Mouse (Mus musculus) adrenal gland, adult (tissue): Measurements from ENCODE around the gene Galnt17.

Source experiments
- DNase-seq, 2 experiments: peaks; one replicate each; pipeline ENCODE4 v3.0.0; 2022 to 2023; ENCODE audit warnings: low spot score in 1 of 2; ENCODE audit not compliant: inconsistent age in 2 of 2

The Galnt17 gene

DNA sequence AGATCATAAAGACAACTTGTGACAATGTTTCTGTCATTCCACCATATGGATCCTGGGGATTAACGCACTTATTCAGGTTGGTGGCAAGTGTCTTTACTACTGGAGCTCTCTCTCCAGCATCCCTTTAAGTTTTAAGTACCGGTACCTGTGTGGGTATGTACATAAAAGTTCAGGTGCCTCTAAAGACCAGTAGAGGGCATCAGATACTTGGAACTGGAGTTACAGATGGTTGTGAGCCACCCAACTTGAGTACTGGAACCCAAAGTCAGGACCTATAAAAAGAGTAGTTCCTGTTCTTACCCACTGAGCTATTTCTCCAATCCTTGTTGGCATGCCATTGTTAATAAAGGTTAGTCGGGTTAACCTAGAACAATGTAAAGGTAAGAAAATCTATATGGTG lies 152.0 kb downstream of the Galnt17 start:
- no peak for DNase-seq

DNA sequence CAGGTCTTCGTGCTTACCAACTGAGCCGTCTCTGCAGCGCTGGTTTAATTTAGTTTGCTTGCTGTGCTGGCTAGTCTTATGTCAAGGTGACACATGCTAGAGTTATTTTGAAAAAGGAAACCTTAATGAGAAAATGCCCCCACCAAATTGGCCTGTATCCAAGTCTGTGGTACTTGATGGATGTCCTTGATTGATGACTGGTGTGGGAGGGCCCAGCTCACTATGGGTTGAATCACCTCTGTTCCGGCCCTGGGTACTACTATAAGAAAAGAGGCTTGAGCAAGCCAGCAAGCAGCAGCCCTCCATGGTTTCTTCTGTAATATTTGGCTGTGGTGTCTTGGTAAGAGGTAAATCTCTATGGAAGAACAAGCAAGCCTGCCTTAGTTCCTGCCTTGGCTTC lies 165.7 kb downstream of the Galnt17 start:
- DNase-seq: peak; percentile 48 to 81

DNA sequence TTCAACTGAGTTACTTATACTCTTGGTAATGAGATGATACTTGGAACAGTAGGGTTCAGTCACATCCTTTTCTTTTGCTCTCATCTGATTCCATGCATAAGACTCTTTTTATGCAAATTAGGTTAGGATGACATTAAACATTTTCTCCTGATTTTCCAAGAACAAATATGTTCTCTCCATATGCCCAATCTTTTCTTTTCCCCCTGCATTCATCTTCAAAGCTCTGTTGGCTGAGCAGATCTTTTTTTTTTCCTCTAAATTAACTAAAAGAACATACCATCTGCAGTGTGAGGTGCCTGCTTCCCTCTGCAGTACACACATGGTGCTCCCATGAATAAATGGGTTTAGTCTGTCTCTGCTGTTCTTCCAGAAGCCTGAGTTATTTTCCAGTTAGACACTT lies 173.5 kb downstream of the Galnt17 start:
- no peak for DNase-seq

DNA sequence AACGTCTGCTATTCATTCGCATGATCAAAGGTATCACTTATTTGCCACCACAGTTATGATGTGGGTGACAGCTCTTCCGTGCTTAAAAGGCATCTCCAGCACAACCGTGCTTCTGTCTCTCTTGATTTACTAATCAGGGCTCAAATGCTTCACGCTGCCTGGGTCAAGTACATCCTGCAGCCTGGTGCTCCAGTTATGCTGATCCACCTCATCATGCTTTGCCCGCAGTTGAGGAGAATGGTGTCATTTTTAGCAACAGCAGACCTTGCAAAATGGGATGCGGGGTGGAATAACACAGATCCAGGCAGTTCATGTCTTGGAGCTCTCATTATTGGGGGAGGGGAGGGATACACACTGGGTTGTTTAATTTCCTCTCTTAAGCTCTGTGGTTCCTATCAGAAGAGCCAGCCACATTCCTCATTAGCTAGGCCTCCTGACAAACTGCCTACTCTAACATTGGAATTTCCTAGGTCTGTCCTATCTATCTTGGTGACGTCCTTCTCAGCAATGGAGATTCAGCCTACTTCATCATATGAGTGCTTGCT lies 187.9 kb downstream of the Galnt17 start:
- DNase-seq: no peak

DNA sequence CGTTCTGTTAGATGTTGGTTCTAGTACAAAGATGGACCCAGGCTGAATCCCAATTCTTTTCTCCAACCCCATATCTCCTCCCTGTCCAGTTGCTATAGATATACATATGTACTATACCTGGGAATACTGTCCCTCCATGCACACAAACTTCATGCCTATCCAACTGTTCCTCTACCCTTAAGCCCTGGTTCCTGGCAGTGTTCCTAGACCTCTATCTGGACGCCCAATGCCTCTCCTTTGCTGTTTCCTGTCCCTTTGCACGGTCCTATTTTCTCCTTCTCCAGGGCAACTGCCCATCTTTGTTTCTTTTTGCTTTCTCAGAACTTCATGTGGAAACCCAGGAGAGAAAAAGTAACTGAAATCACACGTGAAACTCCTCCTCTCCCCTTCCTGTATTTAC lies 188.4 kb downstream of the Galnt17 start:
- no peak for DNase-seq

DNA sequence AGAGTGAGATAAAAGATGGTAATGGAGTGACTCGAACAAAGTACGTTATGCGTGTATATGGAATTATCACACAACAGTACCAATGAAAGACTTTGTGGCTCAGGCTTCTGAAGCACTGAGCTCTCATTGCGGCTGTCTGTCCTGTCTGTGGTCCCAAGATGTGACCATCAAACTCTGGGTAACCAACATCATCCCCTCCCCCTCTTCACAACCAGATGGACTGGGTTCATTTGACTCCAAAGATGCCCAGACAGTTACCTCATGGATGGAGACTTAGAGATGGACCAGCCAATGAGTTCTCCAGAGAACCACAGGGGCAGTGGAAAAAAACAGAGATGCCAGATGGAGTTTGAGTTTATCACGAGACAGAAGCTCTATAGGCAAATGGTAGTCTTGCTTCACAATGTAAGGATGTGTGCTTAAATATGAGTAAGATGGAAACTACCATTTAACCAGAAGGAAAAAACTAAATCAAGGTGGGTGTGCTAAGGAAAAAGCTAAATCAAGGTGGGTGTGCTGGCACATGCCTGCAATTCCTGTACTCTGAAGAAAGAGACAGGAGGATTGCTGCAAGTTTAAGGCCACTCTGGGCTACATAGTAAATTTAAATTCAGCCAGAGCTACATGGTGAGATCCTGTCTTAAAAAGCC lies 190.8 kb downstream of the Galnt17 start:
- no peak for DNase-seq

DNA sequence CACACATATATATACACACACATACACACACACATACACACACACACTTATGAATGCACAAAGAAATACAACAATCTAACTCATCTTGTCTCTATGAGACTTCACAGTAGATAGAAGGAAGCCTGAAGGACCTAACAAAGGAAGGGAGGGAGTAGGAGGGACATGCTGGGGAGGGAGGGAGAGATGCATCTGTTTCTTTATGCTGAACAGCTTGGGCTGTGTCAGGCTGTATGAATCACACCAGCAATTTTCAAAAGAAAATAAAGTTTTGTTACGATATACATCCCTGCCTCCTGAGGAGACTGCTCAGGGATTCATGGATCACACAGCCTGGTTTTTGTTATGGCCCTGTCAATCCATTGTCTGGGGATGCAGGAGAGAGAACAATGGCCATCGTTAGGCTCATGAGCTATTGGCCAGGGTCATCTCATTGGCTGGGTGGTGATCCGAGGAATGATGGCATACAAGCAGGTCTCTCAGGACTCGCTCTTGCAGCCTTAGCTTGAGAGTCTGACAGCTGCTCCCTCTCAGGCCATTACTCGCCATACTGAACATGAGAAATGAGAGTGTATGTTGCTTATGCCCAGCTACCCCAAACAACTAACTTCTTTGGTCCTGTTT lies 194.3 kb downstream of the Galnt17 start:
- DNase-seq: no peak

DNA sequence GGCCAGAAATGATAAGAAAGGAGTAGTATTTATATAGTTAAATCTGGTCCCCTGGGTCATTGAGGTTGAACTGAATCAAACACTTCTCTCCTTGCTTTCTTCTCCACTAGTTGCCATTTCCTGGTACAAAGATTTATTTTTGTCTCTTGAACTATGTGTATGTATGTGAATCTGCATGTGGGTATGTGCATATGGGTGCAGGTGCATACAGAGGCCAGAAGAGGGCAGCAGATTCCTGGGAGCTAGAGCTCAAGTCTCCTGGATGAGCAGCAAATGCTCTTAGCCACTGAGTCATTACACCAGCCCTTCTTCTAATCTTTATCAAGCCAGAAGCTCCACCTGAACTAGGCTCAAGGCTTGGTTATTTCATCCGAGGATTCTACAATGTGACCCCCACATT lies 201.1 kb downstream of the Galnt17 start:
- DNase-seq: no peak

DNA sequence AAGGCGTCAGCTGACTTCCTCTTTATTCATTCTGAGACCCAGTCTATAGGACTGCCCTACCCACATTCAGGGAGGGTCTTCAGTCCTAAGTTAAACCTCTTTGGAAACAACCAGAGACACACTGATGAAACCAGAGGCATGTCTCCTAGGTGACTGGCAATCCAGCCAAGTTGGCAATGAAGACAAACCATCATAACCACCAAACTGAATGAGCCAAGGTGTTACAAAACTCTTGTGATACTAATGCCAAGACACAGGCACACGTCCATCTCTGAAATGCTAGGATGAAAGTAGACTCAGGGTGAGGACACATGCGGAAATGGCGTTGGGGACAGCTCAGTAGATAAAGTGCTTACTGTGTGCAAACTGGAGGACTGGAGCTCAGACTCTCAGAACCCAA lies 211.5 kb downstream of the Galnt17 start:
- peak in 1 of 2 experiments; percentile 27 for DNase-seq

DNA sequence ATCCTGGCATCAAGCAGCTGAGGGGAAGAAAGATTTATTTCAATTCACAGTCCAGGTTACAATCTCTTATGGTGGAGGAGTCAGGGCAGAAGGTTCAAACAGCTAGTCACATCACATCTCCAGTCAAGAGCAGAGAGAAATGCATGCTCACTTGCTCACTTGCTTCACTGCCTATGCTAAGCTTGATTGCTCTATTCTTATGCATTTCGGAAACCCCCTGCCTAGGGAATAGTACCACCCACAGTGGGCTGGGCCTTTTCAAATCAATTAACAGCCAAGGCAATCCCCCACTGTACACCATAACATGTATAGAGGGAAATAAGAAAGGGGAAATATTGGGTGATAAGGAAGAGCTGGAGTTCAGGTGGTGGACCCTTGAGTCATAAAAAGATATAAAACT lies 212.7 kb downstream of the Galnt17 start:
- DNase-seq: no peak

DNA sequence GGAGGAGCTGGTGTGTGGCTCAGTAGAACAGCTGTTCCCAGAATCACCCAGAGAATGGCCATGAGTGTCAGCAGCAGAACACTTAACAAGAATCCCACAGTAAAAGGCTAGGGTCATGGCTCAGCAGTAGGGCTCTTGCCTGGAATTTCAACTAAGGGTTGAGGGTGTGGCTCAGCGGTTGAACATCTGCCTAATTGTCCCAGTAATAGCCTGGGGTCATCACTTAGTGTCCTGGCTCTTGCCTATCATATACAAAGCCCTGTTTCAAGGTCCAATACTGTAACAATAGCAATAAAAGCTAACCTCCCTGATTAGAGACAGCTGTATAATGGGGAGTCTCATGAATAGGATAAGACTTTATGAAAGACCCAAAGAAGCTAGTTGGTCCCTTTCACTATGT lies 213.5 kb downstream of the Galnt17 start:
- no peak for DNase-seq

DNA sequence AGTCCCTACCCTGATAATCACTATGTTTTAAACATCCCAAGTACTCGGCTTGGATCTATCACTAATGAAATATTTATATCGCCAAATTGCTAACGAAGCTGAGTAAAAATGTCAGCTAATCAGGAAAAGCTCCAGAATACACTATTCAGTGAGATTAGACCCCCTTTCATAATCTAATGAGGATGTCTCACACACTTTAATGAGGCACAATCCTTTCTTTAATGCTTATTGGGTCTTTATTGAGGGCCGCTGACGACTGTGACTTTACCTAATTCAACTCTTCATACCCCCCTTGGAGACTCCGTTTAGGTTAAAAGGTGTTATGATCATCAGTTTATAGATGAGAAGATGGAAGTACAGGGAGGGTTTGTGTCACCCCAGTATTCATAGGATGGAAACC lies 214.2 kb downstream of the Galnt17 start:
- no peak for DNase-seq

DNA sequence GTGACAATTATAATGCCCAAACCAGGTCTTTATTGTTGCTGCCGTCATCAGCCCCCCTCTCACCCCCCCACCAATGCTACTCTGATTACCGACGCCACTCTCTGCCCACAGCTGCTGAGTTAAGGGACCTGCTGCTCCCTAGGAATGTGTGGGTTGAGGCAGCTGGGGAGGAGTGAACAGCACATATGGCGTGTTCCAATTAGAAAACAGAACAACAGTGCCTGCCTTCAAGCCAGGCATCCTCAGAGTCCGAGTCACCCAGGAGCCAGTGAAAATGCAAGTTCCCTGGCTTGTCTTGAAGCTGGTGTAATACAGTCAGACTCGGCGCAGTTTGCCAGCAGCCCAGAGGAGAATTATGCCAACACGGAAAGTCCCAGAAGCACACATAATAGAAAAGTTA lies 218.4 kb downstream of the Galnt17 start:
- no peak for DNase-seq

DNA sequence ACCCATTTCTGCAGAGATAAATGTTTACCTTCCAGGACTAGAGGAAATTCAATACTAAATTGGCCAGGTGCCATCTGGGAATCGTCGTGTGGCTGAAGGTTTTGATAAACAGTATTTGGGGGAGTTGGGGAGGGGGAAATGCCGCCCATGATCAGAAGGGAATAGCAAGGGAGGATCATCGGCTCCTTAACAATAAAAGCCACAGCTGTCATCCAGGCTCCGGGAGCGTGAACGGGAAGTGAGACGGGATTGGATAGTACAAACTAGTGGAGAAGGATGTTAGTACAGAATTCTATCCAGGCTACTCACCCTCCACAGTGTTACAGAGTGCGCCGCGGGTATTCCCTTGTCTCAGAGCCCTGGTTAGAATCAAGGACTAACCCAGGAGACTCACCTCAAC lies 219.4 kb downstream of the Galnt17 start:
- no peak for DNase-seq

DNA sequence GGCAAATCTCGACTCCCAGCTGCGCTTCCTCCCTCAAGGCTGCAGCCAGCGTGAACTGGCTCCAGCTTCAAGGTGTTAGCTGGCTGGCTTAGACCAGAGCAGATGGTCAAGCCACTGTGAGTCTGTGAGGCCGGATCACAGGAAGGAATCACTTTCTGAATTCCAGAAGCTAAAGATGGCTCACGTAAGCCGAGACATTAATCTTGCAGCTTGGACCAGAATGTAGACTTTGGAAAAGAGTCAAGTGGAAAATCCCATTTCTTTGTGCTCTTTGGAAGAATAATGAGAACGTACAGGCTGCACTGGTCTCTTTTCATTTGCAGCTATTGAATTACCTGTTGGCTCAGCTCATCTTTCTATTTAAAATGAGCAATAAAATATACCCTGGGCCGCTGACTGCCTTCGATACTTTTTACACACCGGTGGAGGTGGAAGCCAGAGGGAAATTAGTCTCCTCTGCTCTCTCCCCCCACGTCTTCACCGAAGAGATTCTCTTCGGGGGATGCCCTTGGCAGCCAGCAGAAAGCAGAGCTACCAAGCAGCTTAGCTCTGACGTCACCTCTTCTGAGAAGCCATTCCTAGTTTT lies 225.1 kb downstream of the Galnt17 start:
- peak; percentile 5 to 59 for DNase-seq

DNA sequence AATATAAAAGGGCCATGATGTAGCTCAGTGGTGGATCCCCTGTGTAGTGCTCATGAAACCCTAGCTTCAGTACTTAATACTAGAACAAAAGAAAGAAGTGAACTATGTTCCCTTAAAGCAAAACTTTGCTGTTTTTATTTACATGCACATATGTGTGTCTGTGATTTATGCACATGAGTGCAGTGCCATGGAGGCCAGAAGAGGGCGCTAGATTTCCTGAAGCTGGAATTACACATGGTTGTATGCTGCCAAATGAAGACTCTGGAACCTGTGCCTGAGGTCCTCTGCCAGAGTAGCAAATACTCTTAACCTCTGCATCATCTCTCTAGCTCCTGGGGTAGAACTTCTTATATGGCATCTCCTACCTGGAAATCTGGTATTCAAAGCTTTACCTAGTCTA lies 230.6 kb downstream of the Galnt17 start:
- DNase-seq: no peak

DNA sequence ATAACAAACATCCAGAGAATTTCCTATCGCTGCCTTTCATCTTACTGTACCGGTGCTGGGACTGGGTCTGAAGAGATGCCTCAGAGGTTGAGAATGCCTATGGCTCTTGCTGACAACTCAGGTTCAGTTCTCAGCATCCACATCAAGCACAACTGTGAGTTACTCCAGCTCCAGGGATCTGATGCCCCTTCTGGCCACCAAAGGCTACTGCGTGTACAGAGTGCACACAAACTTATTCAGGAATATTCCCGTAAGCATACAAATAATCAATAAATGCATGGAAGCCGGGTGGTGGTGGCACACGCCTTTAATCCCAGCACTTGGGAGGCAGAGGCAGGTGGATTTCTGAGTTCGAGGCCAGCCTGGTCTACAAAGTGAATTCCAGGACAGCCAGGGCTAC lies 232.5 kb downstream of the Galnt17 start:
- DNase-seq: no peak

DNA sequence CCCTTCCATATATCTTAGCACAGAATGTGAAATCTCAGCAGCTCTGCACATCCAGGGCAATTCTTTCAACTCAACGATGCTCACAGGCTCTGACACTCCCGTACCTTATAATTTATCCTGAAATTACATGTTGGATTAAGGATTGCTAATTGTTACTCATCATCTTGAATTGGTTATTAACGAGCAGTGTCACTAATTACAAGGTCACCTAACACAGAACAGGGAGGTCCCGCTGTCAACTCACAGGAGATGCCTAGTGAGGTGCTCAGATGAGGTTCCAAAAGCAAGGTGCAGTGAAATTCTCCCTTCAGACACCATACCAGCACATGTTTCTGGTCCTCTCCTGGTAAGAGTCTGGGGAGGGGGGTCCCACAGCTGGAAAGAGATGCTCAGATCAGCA lies 234.0 kb downstream of the Galnt17 start:
- no peak for DNase-seq

DNA sequence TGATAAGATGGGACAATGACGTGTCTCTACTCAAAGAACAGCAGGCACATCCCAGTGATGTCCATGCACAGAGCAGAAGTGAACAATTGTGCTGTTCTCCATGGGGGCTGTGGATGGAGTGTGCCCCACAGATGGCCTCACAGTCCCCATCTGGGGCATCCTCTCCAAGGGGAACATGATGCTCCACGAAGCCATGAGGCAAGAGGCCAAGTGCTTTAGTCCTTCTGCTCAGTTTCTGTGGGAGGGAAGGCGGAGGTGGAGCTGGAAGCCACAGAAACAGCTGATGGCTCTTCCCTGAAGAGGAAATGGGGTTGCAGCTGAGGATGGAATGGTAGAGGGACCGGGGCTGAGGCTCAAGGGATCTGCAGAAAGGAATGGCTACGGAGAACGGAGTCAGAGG lies 243.1 kb downstream of the Galnt17 start:
- no peak for DNase-seq

DNA sequence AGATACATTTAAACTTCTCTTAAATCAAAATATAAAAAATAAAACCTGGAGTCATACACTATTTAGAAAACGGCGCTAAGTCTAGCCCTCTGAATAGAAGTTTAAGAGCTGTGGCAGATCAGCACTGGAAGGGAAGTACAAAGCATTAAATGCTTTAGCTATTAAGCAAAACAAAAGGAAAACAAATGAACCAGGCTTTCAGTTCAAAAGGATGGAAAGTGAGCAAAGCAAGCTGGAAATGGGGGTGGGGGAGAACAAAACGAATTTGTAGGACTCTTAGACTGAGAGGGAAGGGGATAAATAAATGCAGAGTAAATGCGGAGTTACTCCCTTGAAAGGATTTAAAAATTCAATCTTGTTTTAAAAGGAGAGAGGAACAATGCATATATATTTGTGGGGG lies 259.8 kb downstream of the Galnt17 start:
- no peak for DNase-seq

DNA sequence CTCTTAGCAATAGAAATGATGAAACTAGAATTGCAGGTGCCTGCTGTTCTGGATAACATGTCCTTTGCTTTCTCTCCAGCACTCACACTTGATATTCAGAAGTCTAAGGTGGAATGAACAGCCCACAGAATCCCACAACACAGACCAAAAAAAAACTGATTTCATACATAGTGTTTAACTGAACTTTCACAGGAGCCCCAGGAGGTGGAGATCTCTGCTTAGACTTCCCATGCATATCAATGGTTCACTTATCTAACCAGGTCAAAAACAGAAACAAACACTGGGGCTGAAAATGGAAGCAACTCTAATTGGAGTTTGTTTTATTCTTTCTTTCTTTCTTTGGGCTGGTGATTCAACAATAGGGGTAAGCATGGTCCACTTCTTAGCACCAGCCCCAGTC lies 265.2 kb downstream of the Galnt17 start:
- DNase-seq: no peak

DNA sequence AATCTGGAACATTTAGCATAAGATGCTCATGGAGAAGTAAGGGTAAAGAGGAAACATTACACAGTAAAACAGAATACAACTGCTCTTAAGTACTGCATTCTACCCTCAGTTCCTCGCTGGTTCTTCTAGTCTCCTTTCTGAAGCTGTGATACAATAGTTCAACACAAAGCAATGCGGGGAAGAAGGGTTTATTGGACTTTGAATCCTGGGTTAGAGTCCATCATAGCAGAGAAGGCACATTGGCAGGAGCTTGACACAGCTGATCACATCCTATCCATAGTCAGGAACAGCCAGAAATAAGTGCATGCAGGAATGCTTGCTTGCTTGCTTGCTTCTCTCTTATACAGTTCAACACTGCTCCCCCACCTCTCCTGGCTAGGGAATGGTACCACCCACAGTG lies 267.9 kb downstream of the Galnt17 start:
- DNase-seq: no peak
